Mouse (Mus musculus): ENCODE measurements around the gene Chrm4.
A peak's percentile ranks its signal among the peaks of the same experiment; 100 is the strongest.

The Chrm4 gene

DNA sequence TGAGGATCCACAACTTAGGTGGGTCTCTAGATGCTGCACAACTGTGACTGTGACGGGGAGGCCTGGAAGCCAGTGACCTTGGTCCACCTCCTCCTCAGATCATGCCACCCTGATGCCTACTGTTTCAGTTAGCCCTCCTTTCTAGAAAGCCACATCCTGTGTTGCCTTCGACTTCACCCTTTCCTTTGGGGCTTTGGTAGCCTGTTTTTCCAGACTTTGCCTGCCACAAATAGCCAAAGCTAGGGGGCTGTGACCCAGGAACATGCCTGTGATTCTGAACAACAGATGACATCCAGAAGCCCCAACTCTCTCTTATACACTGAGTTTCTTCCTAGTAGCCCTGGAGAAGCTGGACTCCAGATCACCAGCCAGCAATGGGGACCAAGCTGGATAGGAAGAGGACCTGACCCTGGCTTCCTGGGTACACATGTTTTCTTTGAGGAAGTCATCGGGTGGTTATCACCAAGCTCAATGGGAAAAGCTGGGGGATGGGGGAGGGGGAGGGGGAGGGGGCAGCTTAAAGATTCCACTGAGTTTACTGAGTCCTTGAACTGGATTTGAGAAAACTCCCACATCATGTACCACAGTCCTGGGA lies 37.7 kb downstream of the Chrm4 start:
- no peak for DNase-seq

DNA sequence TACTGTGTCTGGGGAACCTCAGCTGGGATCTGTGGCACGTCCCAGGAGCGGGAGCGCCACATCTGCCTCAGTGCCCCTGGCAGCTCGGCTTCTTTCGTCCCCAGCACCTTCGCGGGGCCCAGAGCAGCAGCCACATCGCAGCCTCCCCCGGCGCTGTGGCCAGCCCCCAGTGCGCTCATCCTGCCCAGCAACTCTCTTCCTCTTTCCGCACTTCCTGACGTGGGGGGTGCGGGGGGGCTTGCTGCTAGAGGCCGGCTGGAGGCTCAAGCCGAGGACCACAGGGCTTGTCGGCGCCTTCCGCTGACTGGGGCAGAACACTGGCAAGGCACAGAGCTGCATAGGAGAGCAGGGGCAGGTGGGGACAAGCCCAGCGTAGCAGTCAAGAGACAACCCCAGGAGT lies 38.4 kb downstream of the Chrm4 start:
- DNase-seq, result peak; percentile 86 to 92

DNA sequence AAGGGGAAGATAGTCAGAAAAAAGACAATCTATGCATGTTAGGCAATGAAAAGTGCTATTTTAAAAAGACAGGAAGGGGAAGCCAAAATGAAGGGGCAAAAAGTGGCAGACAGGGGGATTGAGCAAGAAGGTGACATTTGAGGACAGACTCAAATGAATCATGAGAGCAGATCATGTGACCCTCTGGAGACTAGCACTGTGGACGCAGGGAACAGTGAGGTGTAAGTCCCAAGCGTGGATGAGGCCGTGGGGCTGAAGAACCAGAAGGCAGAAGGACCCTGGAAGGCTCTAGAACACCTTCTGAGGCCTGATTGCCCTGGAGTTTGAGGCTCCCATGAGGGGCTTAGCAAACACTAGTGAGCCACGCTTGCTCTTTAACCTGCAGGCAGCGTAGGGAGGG lies 39.3 kb downstream of the Chrm4 start:
- no peak for DNase-seq

DNA sequence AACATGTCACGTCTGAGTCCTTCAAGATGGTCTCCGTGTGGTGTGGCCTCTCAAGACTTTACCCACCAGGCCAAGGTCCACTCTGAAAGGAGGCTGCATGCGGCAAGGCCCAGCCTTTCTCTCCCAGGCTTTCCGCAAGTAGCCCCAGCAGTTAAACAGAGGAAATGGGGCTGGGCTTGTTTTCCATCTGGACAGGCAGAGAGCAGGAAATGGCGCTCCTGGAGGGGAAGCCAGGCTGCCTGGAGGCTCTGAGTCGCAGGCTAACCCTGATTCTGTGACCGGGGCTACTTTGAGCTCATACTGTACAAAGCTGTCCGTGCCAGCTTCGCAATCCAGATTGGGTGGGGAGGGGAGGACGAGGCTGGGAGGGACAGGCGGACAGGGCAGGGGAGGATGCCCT lies 40.9 kb downstream of the Chrm4 start:
- DNase-seq, result peak; percentile 61 to 82

DNA sequence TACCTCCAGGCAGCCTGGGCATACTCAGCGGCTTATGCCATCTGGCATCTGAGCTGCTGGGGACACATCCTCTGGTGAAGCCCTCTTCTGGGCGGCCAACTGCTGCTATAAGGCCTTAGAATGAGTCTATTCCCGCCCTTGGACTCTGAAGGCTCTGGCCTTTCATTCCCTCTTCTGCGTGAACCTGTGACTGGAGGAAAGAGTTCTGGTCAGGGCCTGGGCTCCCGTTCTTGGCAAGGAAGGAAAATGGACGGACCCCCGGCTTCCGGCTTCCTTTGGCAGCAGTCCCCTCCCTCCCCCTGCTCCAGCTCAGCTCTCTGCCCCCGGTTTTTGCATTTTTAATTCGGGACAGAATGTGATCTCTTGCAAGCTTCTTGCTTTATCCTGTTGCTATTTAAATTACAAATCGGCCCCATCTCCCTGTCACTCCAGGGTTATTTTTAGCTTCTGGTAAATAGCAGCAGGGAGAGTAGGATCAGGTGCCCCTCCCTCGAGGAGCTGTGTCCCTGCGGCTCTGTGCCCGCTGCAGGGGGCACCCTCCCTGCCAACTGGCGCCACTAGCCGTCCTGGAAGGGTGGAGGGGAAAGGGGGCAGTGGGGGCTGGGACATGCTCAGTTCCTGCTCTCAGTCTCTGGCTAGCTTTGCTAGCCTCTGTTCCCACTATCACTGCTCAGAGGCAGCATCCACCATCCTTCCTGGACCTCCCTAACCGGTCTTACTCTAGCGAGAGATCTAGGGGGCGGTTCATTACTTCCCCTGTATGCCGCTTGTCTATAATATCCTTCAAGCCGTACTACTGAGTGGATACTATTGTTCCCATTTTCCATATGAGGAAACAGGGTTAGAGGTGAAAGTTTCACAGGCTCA lies 44.4 kb downstream of the Chrm4 start:
- DNase-seq, result peak; percentile 38 to 73

DNA sequence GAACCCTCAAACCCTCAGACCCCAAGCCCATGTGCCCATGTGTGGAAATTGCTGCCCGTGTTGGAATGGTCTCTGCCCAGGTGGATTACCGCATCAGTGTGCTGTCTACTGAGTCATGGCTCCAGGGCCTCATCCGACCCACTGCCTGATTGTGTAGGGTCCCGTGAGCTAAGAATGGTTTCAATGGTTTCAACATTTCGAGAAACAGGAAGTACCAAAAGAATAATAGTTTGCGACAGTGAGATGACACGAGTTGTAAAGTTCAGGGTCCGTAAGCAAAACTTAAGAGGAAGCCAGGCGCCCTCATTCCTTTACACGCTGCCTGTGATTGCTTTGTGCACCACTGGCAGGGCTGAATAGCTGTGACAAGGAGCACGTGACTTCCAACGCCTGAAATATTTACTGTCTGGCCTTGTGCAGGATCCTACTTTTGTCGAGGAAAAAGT lies 45.1 kb downstream of the Chrm4 start:
- DNase-seq, result peak in 1 of 2 experiments; percentile 30

DNA sequence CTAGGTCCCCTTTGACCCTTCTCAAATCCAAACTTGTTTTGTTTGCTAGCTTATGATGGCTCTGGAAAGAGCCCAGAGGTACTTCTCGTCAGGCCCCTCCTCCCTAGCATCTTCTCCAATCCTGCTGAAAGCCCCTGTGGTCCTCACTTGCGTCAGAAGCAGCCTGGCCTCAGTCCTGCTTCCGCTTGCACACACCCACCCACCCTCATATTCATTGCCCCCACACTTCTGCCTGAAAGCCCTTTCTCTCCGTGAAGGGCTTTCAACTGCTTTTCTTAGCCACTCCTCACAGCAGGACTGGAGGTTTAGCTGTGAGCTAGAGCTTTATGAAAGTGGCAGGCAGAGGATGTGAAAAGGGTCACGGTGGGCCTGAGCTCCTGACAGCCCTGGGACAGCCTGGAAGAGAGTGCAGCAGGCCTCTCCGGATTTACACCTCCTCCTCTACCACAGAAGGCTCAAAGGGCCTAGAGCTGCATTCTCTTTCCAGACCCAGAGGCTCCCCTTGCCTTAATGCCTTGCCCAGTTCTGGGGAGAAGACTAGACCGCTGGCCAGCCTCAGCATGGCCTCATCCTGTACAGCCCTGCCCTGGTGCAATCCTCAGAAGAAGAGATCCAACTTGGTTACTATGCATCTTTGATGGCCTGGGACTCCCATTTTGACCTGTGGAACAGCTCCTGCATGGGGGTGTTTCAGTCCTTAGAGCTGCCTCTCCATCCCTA lies 46.5 kb downstream of the Chrm4 start:
- DNase-seq, result no peak

DNA sequence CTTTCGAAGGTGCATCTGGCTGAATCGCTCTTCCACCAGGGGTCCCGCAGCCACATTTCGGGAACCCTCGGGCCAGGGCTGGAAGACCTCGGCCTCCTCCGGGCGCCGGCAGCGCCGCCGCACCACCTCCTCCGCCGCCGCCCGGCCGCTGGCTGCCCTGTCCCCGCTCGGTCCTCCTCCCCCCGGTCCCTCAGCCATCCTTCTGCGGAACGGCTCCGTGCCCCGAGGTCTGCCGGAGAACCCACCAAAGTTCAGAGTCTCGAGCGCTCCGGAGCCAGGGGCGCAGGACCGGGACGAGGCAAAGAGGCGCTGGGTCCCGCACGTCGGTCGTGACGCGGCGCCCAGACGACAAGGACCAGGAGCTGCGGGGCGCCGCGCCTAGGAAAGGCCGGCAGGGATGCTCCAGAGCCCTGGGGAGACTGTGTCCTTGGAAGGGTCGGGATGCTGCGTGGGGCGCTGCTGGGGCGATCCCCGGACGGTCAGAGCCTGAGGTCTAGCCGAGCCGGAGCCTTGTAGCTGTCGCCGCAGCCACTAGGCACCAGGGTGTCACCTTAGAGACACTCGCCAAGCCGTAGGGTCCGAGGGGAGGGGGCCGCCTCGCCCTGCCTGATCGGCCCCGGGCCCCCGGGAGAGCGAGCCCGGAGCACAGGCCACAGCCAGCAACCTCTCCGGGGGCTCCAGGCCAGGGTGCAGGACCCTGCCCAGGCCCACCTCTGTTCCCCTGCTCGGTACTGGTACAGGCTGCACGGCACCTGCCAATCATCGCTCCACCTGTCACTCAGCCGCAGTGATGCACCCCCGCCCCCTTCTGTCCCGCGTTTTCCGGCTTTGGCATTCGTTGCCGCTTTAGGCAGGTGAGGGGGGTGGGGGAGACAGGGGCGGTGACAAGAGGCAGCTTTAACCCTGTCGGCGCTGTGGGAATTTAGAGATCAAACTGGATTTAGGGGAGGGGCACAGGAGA lies 48.8 kb downstream of the Chrm4 start, which contains the start of gene Dgkz:
Dgkz (minus strand) TSS at position 284 of the 961 bp plus-strand sequence.
- DNase-seq, result no peak

DNA sequence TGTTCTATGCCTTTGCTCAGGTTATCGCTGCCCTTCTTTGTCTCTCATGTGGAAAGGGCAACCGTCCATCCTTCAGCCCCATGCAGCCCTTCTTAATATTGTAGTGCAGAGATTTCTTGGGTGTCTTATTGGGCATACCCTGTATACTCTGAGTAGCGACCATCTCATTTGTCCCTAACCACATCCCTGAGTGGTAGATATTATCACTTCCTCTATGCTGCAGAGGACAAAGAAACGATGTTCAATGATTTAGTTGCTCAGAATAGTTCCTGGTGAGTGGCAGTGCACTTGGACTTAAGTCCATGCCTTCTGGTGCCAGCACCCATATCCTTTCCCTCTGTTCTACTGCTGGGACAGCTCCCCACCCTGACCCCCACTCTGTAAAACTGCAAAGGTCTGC lies 50.9 kb downstream of the Chrm4 start:
- no peak for DNase-seq
